Mouse (Mus musculus) cerebellum, adult 9-10 months (tissue): ENCODE results near the gene Isl1.

Experiments
- DNase-seq: peaks from one replicate; pipeline ENCODE4 v3.0.0; 2022

Gene Isl1

DNA sequence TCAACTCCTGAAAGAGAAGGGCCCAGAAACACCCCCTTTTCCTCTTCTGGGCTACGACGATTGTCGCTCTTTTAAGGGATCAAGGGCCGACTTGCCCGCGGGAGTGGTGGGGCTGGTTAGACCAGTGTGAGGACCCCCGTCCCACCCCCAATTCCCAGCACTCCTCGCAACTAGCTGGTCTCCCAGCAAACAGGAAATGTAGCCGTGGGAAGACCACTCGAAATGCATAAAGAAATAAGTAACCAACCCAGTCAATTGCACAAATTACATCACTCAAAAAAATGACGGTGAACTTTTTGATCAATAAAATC, 15.4 kb downstream of the Isl1 start:
- DNase-seq: no peak

DNA sequence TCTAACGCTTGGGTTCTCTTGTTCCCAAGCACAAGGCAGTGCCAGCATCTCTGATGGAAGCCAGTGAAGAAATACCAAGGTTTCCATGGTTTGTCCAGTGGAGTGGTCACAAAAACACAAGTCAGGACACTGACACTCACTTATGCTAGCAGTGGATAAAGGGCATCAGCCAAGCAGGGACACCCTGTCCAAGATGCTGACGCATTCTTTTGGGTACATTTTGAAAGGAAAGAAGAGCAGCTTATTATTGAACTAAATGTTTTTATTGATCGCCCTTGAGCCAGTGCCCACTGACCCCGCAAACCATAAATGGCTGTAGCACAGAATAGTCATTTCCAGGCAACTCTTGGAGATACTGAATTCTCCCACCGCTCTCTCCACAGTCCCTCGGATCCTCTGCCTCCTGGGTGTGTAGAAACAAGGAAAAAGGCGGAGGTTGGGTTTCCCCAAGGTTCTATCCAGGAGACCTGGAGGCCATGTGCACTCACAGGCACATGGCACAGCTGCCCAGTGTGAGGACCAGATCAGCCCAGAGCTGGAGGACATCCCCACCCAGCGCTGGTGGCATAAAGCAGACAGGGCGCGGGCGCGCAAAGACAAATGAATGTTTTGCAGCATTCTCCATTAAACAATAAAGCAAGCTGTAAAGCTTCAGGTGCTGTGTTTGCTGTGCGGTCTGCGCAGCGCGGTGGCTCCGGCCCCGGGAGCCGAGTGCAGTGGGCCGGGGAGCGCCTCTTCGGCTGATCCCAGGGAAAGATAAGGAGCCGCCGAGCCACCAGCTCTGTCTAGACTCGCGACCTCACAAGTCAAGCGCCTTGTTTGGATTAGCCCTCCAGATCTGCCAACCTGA, 16.0 kb downstream of the Isl1 start:
- no peak for DNase-seq

DNA sequence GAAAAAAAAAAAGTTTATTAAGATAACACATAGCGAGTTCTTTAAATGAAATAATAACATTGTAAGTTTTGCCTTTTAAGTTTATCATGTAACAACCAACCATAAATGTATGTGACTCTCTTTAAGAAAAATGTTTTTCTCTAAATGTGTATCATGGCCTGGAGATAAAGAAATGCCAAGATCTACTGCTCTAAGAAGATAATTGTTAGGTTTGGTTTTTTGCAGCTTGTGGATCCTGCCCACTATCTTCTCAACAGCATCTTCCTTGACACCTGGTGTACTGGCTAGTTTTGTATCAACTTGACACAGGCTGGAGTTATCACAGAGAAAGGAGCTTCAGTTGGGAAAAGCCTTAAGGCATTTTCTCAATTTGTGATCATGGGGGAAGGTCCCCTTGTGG, 19.8 kb downstream of the Isl1 start:
- DNase-seq: no peak

DNA sequence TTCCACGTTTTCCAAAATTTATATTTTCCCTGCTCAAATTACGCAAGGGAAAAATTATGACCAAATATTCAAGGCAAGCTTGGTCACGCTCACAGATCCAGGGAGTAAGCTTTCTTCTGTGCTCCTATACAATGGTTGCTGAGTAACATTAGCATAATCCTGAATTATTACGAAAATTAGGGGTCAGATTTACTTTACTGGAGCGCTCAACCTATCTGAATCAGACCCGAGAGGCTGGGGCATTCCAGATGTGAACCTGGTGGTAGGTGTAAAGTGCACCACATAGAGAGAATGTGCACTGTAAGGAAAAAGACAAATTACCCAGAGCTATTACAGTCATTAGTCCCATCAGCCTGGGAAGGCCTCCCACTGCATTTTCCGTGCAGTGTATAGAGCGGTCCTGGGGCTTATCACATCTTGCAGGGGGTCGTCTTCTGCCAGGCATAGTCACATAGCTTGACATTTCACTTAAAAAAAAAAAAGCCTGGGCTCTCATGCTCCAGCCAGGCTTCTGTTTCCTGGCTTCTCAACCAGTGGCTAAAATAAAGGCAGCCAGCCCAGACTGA, 30.2 kb downstream of the Isl1 start:
- no peak for DNase-seq
